Mouse (Mus musculus): ENCODE measurements at regions not wholly inside any gene's neighbourhood (a gene's known extent, or its start where the extent isn't known, plus 50 kb on each side); places are given as distances from the start of the nearest gene placed in this dataset.

DNA sequence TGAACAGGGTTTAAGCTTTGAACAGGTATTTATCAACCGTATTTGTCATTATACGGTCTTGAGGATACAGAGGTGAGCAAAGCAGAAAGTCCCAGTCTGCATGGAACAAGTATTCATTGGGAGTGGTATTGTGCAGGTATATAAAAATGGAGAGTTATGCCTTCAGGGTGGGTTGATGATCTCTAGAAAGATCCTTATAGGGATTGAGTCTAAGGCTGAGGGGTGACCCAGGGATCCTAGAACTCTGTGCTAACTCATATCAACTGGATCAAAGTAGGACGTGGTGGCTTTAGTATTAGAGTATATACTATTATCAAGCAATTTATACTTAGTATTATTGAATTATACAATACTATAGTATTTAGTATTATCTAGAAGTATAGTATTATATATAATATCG lies 82.9 kb upstream of the Xcl1 start:
- Histone ChIP-seq H3K4me2 (replicated peaks; ENCODE audit: low read depth, low read length, severe bottlenecking) (peak overlapping the region; percentile 43; the same call in 1 of the 2 replicates), H3K4me3 (replicated peaks; ENCODE audit: low read length) (no peak overlapping the region), H3K9ac (ENCODE audit: low read depth, low read length, severe bottlenecking) (no peak overlapping the region), H3K27me3 (ENCODE audit: control insufficient read depth, insufficient read depth, low read length) (no peaks in the 10 kb centered on the region), H3K4me1 (ENCODE audit: control insufficient read depth, insufficient read depth, low read length) (peaks cover 6% of the 10 kb centered on the region; the same call in 1 of the 2 replicates), H3K27ac (replicated peaks; ENCODE audit: low read depth, low read length) (no peak overlapping the region), H3K36me3 (ENCODE audit: control insufficient read depth, insufficient read depth, low read length) (no peaks in the 10 kb centered on the region), H3K9me3 (ENCODE audit: control insufficient read depth, low read length) (no peaks in the 10 kb centered on the region)
- DNase-seq (ENCODE audit: low spot score) (no peak), ATAC-seq (ENCODE audit: low FRiP score, low read depth) (no peak)
- 83% methylated on average over 4 of the region's 4 CpGs for WGBS
- TF ChIP-seq POLR2A (IDR thresholded peaks at IDR 0.05; ENCODE audit: borderline replicate concordance, extremely low read depth, insufficient read depth, insufficient read length) = no peak

DNA sequence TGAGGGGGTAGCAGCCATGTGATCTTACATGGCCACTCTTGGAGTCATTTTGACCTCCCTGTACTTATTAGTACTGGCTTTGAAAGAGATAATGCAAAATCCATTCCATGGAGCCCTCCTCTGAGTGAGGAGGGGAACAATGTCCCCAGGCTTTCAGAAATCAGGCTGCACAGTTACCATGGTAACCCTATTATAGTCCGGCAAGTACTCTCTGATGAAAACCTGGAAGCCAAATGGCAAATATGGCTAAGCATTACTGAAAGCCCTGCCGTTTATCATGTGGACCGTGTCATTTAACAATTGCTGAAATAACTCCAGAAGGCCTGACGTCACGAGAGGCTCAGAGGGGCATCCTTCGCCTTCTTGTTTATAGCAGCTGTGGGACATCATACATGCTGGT lies 82.5 kb upstream of the Xcl1 start:
- Histone ChIP-seq H3K36me3 (ENCODE audit: control insufficient read depth, insufficient read depth, low read length) (no peaks in the 10 kb centered on the region), H3K27ac (replicated peaks; ENCODE audit: low read depth, low read length) (no peak overlapping the region), H3K9me3 (ENCODE audit: control insufficient read depth, low read length) (no peaks in the 10 kb centered on the region), H3K4me1 (ENCODE audit: control insufficient read depth, insufficient read depth, low read length) (peaks cover 6% of the 10 kb centered on the region; the same call in 1 of the 2 replicates), H3K4me2 (replicated peaks; ENCODE audit: low read depth, low read length, severe bottlenecking) (no peak overlapping the region), H3K27me3 (ENCODE audit: control insufficient read depth, insufficient read depth, low read length) (no peaks in the 10 kb centered on the region), H3K4me3 (replicated peaks; ENCODE audit: low read length) (no peak overlapping the region), H3K9ac (ENCODE audit: low read depth, low read length, severe bottlenecking) (no peak overlapping the region)
- no peak for ATAC-seq (ENCODE audit: low FRiP score, low read depth)
- 85% methylated on average over 6 of the region's 6 CpGs for WGBS
- no peak for TF ChIP-seq POLR2A (IDR thresholded peaks at IDR 0.05; ENCODE audit: borderline replicate concordance, extremely low read depth, insufficient read depth, insufficient read length)
- DNase-seq (ENCODE audit: low spot score) = no peak

DNA sequence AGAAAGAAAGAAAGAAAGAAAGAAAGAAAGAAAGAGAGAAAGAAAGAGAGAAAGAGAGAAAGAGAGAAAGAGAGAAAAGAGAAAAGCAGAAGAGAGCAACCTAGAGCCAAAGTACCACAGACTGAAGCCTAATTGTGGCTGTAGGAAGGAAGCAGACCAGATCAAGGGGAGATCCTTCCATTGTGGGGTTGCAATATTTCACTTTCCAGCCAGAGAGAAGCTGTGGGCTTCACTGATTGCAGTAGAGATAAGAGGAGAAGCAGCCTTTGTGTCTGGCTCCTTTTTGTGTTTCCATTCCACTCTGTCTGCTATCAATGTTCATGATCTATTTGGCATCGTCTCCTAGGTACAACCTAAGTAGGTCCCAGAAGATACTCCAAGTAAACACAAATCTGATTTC lies 79.0 kb upstream of the Xcl1 start:
- Histone ChIP-seq H3K4me1 (ENCODE audit: control insufficient read depth, insufficient read depth, low read length) (no peaks in the 10 kb centered on the region), H3K4me3 (replicated peaks; ENCODE audit: low read length) (no peak overlapping the region), H3K36me3 (ENCODE audit: control insufficient read depth, insufficient read depth, low read length) (no peaks in the 10 kb centered on the region), H3K9ac (ENCODE audit: low read depth, low read length, severe bottlenecking) (no peak overlapping the region), H3K27ac (replicated peaks; ENCODE audit: low read depth, low read length) (no peak overlapping the region), H3K9me3 (ENCODE audit: control insufficient read depth, low read length) (no peaks in the 10 kb centered on the region), H3K27me3 (ENCODE audit: control insufficient read depth, insufficient read depth, low read length) (no peaks in the 10 kb centered on the region), H3K4me2 (replicated peaks; ENCODE audit: low read depth, low read length, severe bottlenecking) (no peak overlapping the region)
- ATAC-seq (ENCODE audit: low FRiP score, low read depth) (no peak), DNase-seq (ENCODE audit: low spot score) (no peak)
- 87% methylated on average over 1 of the region's 1 CpGs for WGBS
- TF ChIP-seq POLR2A (IDR thresholded peaks at IDR 0.05; ENCODE audit: borderline replicate concordance, extremely low read depth, insufficient read depth, insufficient read length) = no peak

DNA sequence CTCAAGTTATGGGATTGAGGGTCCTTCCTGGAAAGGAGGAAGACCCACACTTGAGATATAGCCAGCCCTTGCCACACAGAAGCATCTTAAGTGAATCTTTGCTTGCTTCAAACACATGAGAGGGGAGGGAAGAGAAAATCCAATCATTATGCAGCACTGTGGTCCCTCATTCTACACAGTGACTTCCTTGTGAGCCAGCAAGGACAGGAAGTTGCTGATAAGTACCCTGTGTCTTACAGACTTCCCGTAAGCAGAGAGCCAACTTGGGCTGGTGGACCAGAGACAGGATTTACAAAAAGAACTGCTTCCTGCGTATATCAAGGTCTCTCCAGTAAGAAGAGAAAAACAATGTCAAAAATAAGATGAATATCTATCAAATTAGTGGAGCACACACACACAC lies 78.1 kb upstream of the Xcl1 start:
- H3K9ac ChIP-seq (ENCODE audit: low read depth, low read length, severe bottlenecking) = no peak overlapping the region
- no peaks in the 10 kb centered on the region for H3K36me3 ChIP-seq (ENCODE audit: control insufficient read depth, insufficient read depth, low read length)
- H3K4me3 ChIP-seq (replicated peaks; ENCODE audit: low read length) = no peak overlapping the region
- WGBS = 81% methylated on average over 2 of the region's 2 CpGs
- ATAC-seq (ENCODE audit: low FRiP score, low read depth) (no peak), DNase-seq (ENCODE audit: low spot score) (no peak)
- no peaks in the 10 kb centered on the region for H3K9me3 ChIP-seq (ENCODE audit: control insufficient read depth, low read length)
- no peak overlapping the region for H3K4me2 ChIP-seq (replicated peaks; ENCODE audit: low read depth, low read length, severe bottlenecking)
- H3K27ac ChIP-seq (replicated peaks; ENCODE audit: low read depth, low read length) = no peak overlapping the region
- no peaks in the 10 kb centered on the region for H3K27me3 ChIP-seq (ENCODE audit: control insufficient read depth, insufficient read depth, low read length)
- TF ChIP-seq POLR2A (IDR thresholded peaks at IDR 0.05; ENCODE audit: borderline replicate concordance, extremely low read depth, insufficient read depth, insufficient read length) = no peak
- H3K4me1 ChIP-seq (ENCODE audit: control insufficient read depth, insufficient read depth, low read length) = no peaks in the 10 kb centered on the region

- TF ChIP-seq POLR2A (IDR thresholded peaks at IDR 0.05; ENCODE audit: borderline replicate concordance, extremely low read depth, insufficient read depth, insufficient read length) = no peak
- Histone ChIP-seq H3K4me1 (ENCODE audit: control insufficient read depth, insufficient read depth, low read length) (no peaks in the 10 kb centered on the region), H3K36me3 (ENCODE audit: control insufficient read depth, insufficient read depth, low read length) (no peaks in the 10 kb centered on the region), H3K27ac (replicated peaks; ENCODE audit: low read depth, low read length) (no peak overlapping the region), H3K4me2 (replicated peaks; ENCODE audit: low read depth, low read length, severe bottlenecking) (no peak overlapping the region), H3K27me3 (ENCODE audit: control insufficient read depth, insufficient read depth, low read length) (no peaks in the 10 kb centered on the region), H3K4me3 (replicated peaks; ENCODE audit: low read length) (no peak overlapping the region), H3K9ac (ENCODE audit: low read depth, low read length, severe bottlenecking) (no peak overlapping the region), H3K9me3 (ENCODE audit: control insufficient read depth, low read length) (no peaks in the 10 kb centered on the region)
- DNase-seq (ENCODE audit: low spot score) = no peak
- WGBS = 46% methylated on average over 3 of the region's 3 CpGs
- ATAC-seq (ENCODE audit: low FRiP score, low read depth) = no peak
Observed at GRCm38 (mm10) chr1:165012376-165012775, 77.0 kb upstream of the Xcl1 start.

GRCm38 (mm10) chr1:164999515-164999914 lies 64.2 kb upstream of the Xcl1 start:
- Histone ChIP-seq H3K4me1 (ENCODE audit: control insufficient read depth, insufficient read depth, low read length) (no peaks in the 10 kb centered on the region), H3K4me3 (replicated peaks; ENCODE audit: low read length) (no peak overlapping the region), H3K36me3 (ENCODE audit: control insufficient read depth, insufficient read depth, low read length) (no peaks in the 10 kb centered on the region), H3K9ac (ENCODE audit: low read depth, low read length, severe bottlenecking) (no peak overlapping the region), H3K27me3 (ENCODE audit: control insufficient read depth, insufficient read depth, low read length) (no peaks in the 10 kb centered on the region), H3K4me2 (replicated peaks; ENCODE audit: low read depth, low read length, severe bottlenecking) (no peak overlapping the region), H3K9me3 (ENCODE audit: control insufficient read depth, low read length) (no peaks in the 10 kb centered on the region), H3K27ac (replicated peaks; ENCODE audit: low read depth, low read length) (no peak overlapping the region)
- DNase-seq (ENCODE audit: low spot score) (no peak), ATAC-seq (ENCODE audit: low FRiP score, low read depth) (no peak)
- WGBS = 70% methylated on average over 10 of the region's 10 CpGs
- TF ChIP-seq POLR2A (IDR thresholded peaks at IDR 0.05; ENCODE audit: borderline replicate concordance, extremely low read depth, insufficient read depth, insufficient read length) = no peak
